Mouse (Mus musculus) lung, adult 2 months (tissue): ENCODE results near the gene Srebf2.

Experiments used
- CTCF ChIP-seq: fragments of 200-500 bp; IDR thresholded peaks from 2 replicates; pipeline ENCODE4 v1.5.1; 2011; ENCODE audit warnings: mild to moderate bottlenecking, low read length, control low read depth; ENCODE audit not compliant: insufficient read depth
- POLR2A ChIP-seq: fragments of 200-500 bp; IDR thresholded peaks from 2 replicates; pipeline ENCODE4 v1.6.1; 2011; ENCODE audit warnings: low read depth, mild to moderate bottlenecking, control low read depth, low read length, borderline replicate concordance; ENCODE audit errors: extremely low read depth

DNA sequence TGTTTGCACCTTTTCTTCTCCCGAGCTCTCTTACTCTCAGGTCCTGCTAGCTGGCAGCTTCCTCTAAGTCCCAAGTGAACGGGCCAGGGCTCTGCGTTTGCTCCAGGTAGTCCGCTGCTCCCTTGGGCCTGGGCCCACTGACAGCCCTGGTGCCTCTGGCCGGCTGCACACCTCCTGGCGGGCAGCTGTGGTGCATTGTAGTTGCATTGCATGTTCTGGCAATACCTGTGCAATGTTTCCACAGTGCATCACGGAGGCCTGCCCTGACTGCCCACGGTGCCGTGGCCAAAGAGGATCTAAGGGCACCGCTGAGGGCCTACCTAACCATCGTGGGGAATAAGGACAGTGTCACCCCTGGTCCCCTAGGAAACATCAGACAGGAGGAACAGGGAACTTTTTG is 51.0 kb downstream of the Srebf2 start:
- TF ChIP-seq CTCF = no peak
- no peak for TF ChIP-seq POLR2A
